ENCODE assay signal across 1 mouse cellular context in the genomic region with DNA sequence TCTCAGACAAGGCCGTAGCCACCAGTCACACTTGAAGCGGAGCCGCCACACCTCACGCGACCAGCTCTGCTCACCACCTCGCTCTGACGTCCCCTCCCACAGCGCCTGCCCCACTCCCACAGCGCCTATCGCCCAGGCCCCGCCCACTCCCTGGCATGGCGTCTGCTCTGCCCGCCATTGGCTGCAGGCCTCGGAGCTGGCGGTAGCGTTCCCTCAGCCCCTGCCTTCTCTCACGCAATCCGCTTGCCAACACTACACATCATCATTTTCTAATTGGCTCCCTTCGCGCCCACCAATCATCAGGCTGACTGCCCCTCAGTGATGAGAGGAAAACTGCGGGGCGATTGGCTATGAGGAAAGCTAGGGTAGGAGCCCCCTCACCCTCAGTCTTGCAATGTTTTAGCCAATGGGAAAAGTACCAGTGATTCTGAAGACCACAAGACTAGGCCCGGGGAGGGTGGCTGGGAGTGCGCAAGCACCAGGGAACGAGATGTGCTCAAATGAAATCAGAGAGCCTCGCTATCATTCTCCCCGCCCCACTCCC.
TF ChIP-seq lines count a peak whose summit lies in the region.

TSS of gene Tspyl2 (minus strand) at position 68 of the 544 bp plus-strand sequence.

TF ChIP-seq in MEL, 35 proteins besides CTCF, POLR2A, EP300 and RAD21 (continued from another document):
- TF ChIP-seq RCOR1 (IDR thresholded peaks at IDR 0.05; ENCODE audit: low read depth, low read length) (0 out of 2 replicates have a peak, but pooled peaks have one; percentile 29), ZC3H11A (IDR thresholded peaks at IDR 0.05; ENCODE audit: low read depth, low read length) (no peak), KAT2A (conservative IDR thresholded peaks at IDR 0.05; ENCODE audit: low read depth, low read length) (peak; percentile 67; the same call in 1 of the 2 replicates), TBP (IDR thresholded peaks at IDR 0.05; ENCODE audit: low read depth, low read length) (peak; percentile 49), GABPA (IDR thresholded peaks at IDR 0.05; ENCODE audit: low read depth, low read length) (no peak)
